Mouse (Mus musculus) heart, embryonic 10.5 days (tissue): Measurements from ENCODE around the gene Gm17026. TPM values are rescaled to one million over a fixed set of nuclear protein-coding genes. Genes with fewer than 3 reads are reported as not detected.
"Not testable (repeated sequence)": the region's sequence is repeated elsewhere in the genome, so short reads cannot be mapped to it uniquely, and the experiment has no call there.

ENCODE experiments used
- DNase-seq: peaks from one replicate; pipeline ENCODE4 v3.0.0-alpha.2; 2017; ENCODE audit warnings: low spot score
- H3K27ac ChIP-seq: fragments of 300-500 bp; sonication (generic); 2 replicates; pipeline ENCODE4 v1.5.1; 2016; ENCODE audit warnings: mild to moderate bottlenecking
- H3K27me3 ChIP-seq: fragments of 300-500 bp; sonication (generic); 2 replicates; pipeline ENCODE4 v1.6.1; 2016; ENCODE audit warnings: mild to moderate bottlenecking; ENCODE audit not compliant: poor library complexity, insufficient read depth, severe bottlenecking
- H3K36me3 ChIP-seq: fragments of 300-500 bp; sonication (generic); 2 replicates; pipeline ENCODE4 v1.6.1; 2016; ENCODE audit warnings: mild to moderate bottlenecking, moderate library complexity
- H3K4me1 ChIP-seq: fragments of 300-500 bp; sonication (generic); 2 replicates; pipeline ENCODE4 v1.6.1; 2016; ENCODE audit warnings: mild to moderate bottlenecking
- H3K4me3 ChIP-seq: fragments of 300-500 bp; sonication (generic); 2 replicates; pipeline ENCODE4 v1.5.1; 2016; ENCODE audit warnings: mild to moderate bottlenecking, moderate library complexity
- H3K9me3 ChIP-seq: fragments of 300-500 bp; sonication (generic); 2 replicates; pipeline ENCODE4 v1.6.1; 2016; ENCODE audit warnings: mild to moderate bottlenecking, moderate library complexity
- WGBS: fragments of 180-500 bp; shearing (Covaris S2); methylation state at CpG from one replicate; pipeline ENCODE4 v1.1.7; 2016; 5-methylcytosine and 5-hydroxymethylcytosine counted together
- microRNA-seq: library from miRNA; unstranded; fragments of <30 nt; microRNA quantifications from one replicate; pipeline ENCODE4, GENCODE M21; 2017
- polyA plus RNA-seq: library from polyadenylated mRNA; unstranded; fragments of >200 nt; fragmentation: Nextera tagmentation; extraction: Ambion mirVana; gene quantifications from 2 replicates; pipeline ENCODE4 v1.2.1, GENCODE M21; 2016

Gm17026 gene
- not detected in 2 replicates for polyA plus RNA-seq

GRCm38 (mm10) chr14:42259948-42260347, at the start of gene Gm17026:
Gene Gm17026 (minus strand): TSS chr14:42260048.
- H3K4me3 ChIP-seq, H3K9me3 ChIP-seq, H3K27ac ChIP-seq, H3K36me3 ChIP-seq, H3K27me3 ChIP-seq, H3K4me1 ChIP-seq, DNase-seq: not testable (repeated sequence)
- WGBS, result 100% methylated on average over 1 of the region's 3 CpGs

GRCm38 (mm10) chr14:42297258-42297657, 37.4 kb upstream of the Gm17026 start, which contains the start of gene Gm9611:
Gene Gm9611 (minus strand): TSS chr14:42297358.
- not testable (repeated sequence) for H3K36me3 ChIP-seq, H3K27ac ChIP-seq, H3K4me1 ChIP-seq, DNase-seq, H3K9me3 ChIP-seq, H3K27me3 ChIP-seq, H3K4me3 ChIP-seq
- no CpG with 5 or more reads among the region's 3 CpGs for WGBS

GRCm38 (mm10) chr14:42216766-42217537, 42.9 kb downstream of the Gm17026 start:
- not testable (repeated sequence) for H3K27ac ChIP-seq, H3K9me3 ChIP-seq, H3K4me3 ChIP-seq, H3K27me3 ChIP-seq, DNase-seq, H3K36me3 ChIP-seq, H3K4me1 ChIP-seq
- WGBS, result 69% methylated on average over 8 of the region's 10 CpGs

Small RNAs within 50 kb of the gene (microRNA-seq; reads per million reads assigned to microRNA genes)
- gene Gm25208 (not detected), gene Gm25892 (not detected)

Other genes starting within 250 kb of the Gm17026 start
- gene Gm7951, start 142.7 kb downstream of the Gm17026 start, polyA plus RNA-seq, result not detected in 2 replicates
- not detected in 2 replicates for gene Gm17027, start 97.4 kb downstream of the Gm17026 start, polyA plus RNA-seq
- gene Gm3573, start 69.3 kb downstream of the Gm17026 start, polyA plus RNA-seq, result not detected in 2 replicates
- gene Gm9611, start 37.3 kb upstream of the Gm17026 start, polyA plus RNA-seq, result not detected in 2 replicates
- not detected in 2 replicates for gene Gm7995, start 50.2 kb upstream of the Gm17026 start, polyA plus RNA-seq
- gene Gm8005, start 179.6 kb upstream of the Gm17026 start, polyA plus RNA-seq, result not detected in 2 replicates
- not detected in 2 replicates for gene Gm8011, start 203.8 kb upstream of the Gm17026 start, polyA plus RNA-seq
- gene Gm8020, start 242.3 kb upstream of the Gm17026 start, polyA plus RNA-seq, result not detected in 2 replicates